Mouse (Mus musculus) lung, adult 2 months (tissue): ENCODE measurements around the gene Galnt16. TPM values are rescaled to one million over a fixed set of nuclear protein-coding genes. Genes with fewer than 3 reads are reported as not detected.
A peak's percentile ranks its signal among the peaks of the same experiment; 100 is the strongest.

ENCODE experiments used
- DNase-seq: peaks from one replicate; pipeline ENCODE4 v3.0.0; 2022
- H3K4me1 ChIP-seq: fragments of 200-500 bp; 2 replicates; pipeline ENCODE4 v1.6.1; 2011; ENCODE audit warnings: low read length; ENCODE audit not compliant: control insufficient read depth, insufficient read depth
- H3K4me3 ChIP-seq: fragments of 200-500 bp; replicated peaks from 2 replicates; pipeline ENCODE3; 2011; ENCODE audit warnings: low read depth, mild to moderate bottlenecking, control low read depth, low read length; ENCODE audit errors: extremely low read depth
- CTCF ChIP-seq: fragments of 200-500 bp; IDR thresholded peaks from 2 replicates; pipeline ENCODE4 v1.5.1; 2011; ENCODE audit warnings: mild to moderate bottlenecking, low read length, control low read depth; ENCODE audit not compliant: insufficient read depth
- POLR2A ChIP-seq: fragments of 200-500 bp; IDR thresholded peaks from 2 replicates; pipeline ENCODE4 v1.6.1; 2011; ENCODE audit warnings: low read depth, mild to moderate bottlenecking, control low read depth, low read length, borderline replicate concordance; ENCODE audit errors: extremely low read depth
- WGBS: fragments of 180-500 bp; shearing (Covaris S2); methylation state at CpG from one replicate; pipeline ENCODE4 v1.1.7; 2018; 5-methylcytosine and 5-hydroxymethylcytosine counted together
- polyA plus RNA-seq: library from polyadenylated mRNA; depleted of rRNA; stranded (reverse); fragments of >200 nt; gene quantifications from 2 replicates; pipeline ENCODE4 v1.2.3, GENCODE M21; 2012

Galnt16 gene
- polyA plus RNA-seq, 1 experiment: 2.6 TPM

GRCm38 (mm10) chr12:80504718-80505117 is 13.4 kb upstream of the Galnt16 start:
- Histone ChIP-seq H3K4me3 (no peak overlapping the region), H3K4me1 (no peaks in the 10 kb centered on the region)
- no peak for DNase-seq
- no peak for TF ChIP-seq POLR2A
- no peak for TF ChIP-seq CTCF
- 60% methylated on average over 5 of the region's 5 CpGs for WGBS

- no peak for TF ChIP-seq CTCF
- no peak for TF ChIP-seq POLR2A
- 54% methylated on average over 14 of the region's 14 CpGs for WGBS
- no peak overlapping the region for H3K4me3 ChIP-seq
- DNase-seq: no peak
- H3K4me1 ChIP-seq: no peaks in the 10 kb centered on the region
Observed at GRCm38 (mm10) chr12:80507041-80507745, 10.9 kb upstream of the Galnt16 start.

GRCm38 (mm10) chr12:80518393-80518756 is 298 bp downstream of the Galnt16 start:
- Histone ChIP-seq H3K4me3 (no peak overlapping the region), H3K4me1 (no peaks in the 10 kb centered on the region)
- WGBS: under 1% methylated on average over 25 of the region's 25 CpGs
- no peak for TF ChIP-seq CTCF
- no peak for TF ChIP-seq POLR2A
- DNase-seq: no peak

- WGBS: 1% methylated on average over 90 of the region's 90 CpGs
- TF ChIP-seq CTCF (no peak), POLR2A (no peak)
- Histone ChIP-seq H3K4me1 (no peaks in the 10 kb centered on the region), H3K4me3 (peak overlapping the region; percentile 33)
- DNase-seq: no peak
Observed at GRCm38 (mm10) chr12:80518757-80519620, 912 bp downstream of the Galnt16 start.

- Histone ChIP-seq H3K4me1 (no peaks in the 10 kb centered on the region), H3K4me3 (no peak overlapping the region)
- WGBS: 4% methylated on average over 43 of the region's 43 CpGs
- DNase-seq: no peak
- TF ChIP-seq CTCF (0 out of 2 replicates have a peak, but pooled peaks have one; percentile 15), POLR2A (no peak)
Observed at GRCm38 (mm10) chr12:80519621-80520332, 1.7 kb downstream of the Galnt16 start.

GRCm38 (mm10) chr12:80522006-80522405 is 3.9 kb downstream of the Galnt16 start:
- H3K4me3 ChIP-seq: no peak overlapping the region
- 54% methylated on average over 3 of the region's 3 CpGs for whole genome bisulfite sequencing
- no peaks in the 10 kb centered on the region for H3K4me1 ChIP-seq
- TF ChIP-seq POLR2A: no peak
- no peak for TF ChIP-seq CTCF
- DNase-seq: no peak

- no peak overlapping the region for H3K4me3 ChIP-seq
- WGBS: 44% methylated on average over 12 of the region's 12 CpGs
- no peak for DNase-seq
- TF ChIP-seq POLR2A (no peak), CTCF (no peak)
- H3K4me1 ChIP-seq: no peaks in the 10 kb centered on the region
Observed at GRCm38 (mm10) chr12:80524276-80524921, 6.3 kb downstream of the Galnt16 start.

- DNase-seq: no peak
- WGBS: 43% methylated on average over 7 of the region's 7 CpGs
- TF ChIP-seq POLR2A (no peak), CTCF (no peak)
- no peaks in the 10 kb centered on the region for H3K4me1 ChIP-seq
- H3K4me3 ChIP-seq: no peak overlapping the region
Observed at GRCm38 (mm10) chr12:80525513-80525912, 7.4 kb downstream of the Galnt16 start.

- H3K4me3 ChIP-seq: no peak overlapping the region
- TF ChIP-seq POLR2A (no peak), CTCF (no peak)
- H3K4me1 ChIP-seq: no peaks in the 10 kb centered on the region
- no peak for DNase-seq
- WGBS: 59% methylated on average over 2 of the region's 2 CpGs
Observed at GRCm38 (mm10) chr12:80526511-80526910, 8.4 kb downstream of the Galnt16 start.
